Mouse (Mus musculus) midbrain, embryonic 13.5 days (tissue): Measurements from ENCODE around the gene Eif2b5. TPM values are rescaled to one million over a fixed set of nuclear protein-coding genes. Genes with fewer than 3 reads are reported as not detected.
A peak's percentile ranks its signal among the peaks of the same experiment; 100 is the strongest.

Source experiments
- ATAC-seq: fragments of 200-750 bp; cut with Nextera tagmentation; 2 replicates; pipeline ENCODE4 v1.8.0; 2017; ENCODE audit warnings: mild to moderate bottlenecking, moderate TSS enrichment, moderate library complexity
- H3K27ac ChIP-seq: fragments of 300-500 bp; sonication (generic); 2 replicates; pipeline ENCODE4 v1.5.1; 2015; ENCODE audit warnings: inconsistent platforms, mild to moderate bottlenecking, moderate library complexity
- H3K27me3 ChIP-seq: fragments of 300-500 bp; sonication (generic); 2 replicates; pipeline ENCODE4 v1.6.1; 2015; ENCODE audit warnings: mild to moderate bottlenecking, inconsistent platforms
- H3K36me3 ChIP-seq: fragments of 300-500 bp; sonication (generic); 2 replicates; pipeline ENCODE4 v1.6.1; 2015; ENCODE audit warnings: mild to moderate bottlenecking, inconsistent platforms
- H3K4me1 ChIP-seq: fragments of 300-500 bp; sonication (generic); replicated peaks from 2 replicates; pipeline ENCODE4 v1.6.1; 2015; ENCODE audit warnings: inconsistent platforms
- H3K4me2 ChIP-seq: fragments of 300-500 bp; sonication (generic); replicated peaks from 2 replicates; pipeline ENCODE4 v1.6.1; 2015; ENCODE audit warnings: moderate library complexity, mild to moderate bottlenecking, inconsistent platforms
- H3K4me3 ChIP-seq: fragments of 300-500 bp; sonication (generic); replicated peaks from 2 replicates; pipeline ENCODE4 v1.5.1; 2015; ENCODE audit warnings: mild to moderate bottlenecking, inconsistent platforms
- H3K9ac ChIP-seq: fragments of 300-500 bp; sonication (generic); replicated peaks from 2 replicates; pipeline ENCODE4 v1.6.1; 2015; ENCODE audit warnings: mild to moderate bottlenecking, inconsistent platforms
- H3K9me3 ChIP-seq: fragments of 300-500 bp; sonication (generic); 2 replicates; pipeline ENCODE4 v1.6.1; 2016; ENCODE audit warnings: mild to moderate bottlenecking, inconsistent platforms
- WGBS: fragments of 180-500 bp; shearing (Covaris S2); methylation state at CpG from one replicate; pipeline ENCODE4 v1.1.7; 2015; 5-methylcytosine and 5-hydroxymethylcytosine counted together
- polyA plus RNA-seq: library from polyadenylated mRNA; unstranded; fragments of >200 nt; fragmentation: Nextera tagmentation; extraction: Ambion mirVana; gene quantifications from 2 replicates; pipeline ENCODE4 v1.2.1, GENCODE M21; 2015

Eif2b5 gene
- polyA plus RNA-seq, 1 experiment from 2014 or later: 111 TPM

DNA sequence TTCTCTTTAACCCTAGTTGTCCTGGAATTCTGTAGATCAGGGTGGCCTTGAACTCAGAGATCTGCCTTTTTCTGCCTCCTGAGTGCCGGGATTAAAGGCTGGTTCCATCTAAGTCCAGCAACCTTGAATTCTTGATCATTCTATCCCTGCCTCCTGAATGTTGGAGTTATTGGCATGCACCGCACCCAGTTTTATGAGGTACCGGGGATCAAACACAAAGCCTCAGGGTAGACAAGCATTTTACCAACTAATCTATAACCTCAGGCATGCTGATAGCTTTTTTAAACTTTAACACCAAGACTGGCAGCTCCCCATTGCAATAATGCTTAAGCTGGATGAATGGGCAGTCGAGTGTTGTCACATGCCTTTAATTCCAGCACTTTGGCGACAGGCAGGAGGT is 48.8 kb downstream of the Eif2b5 start:
- H3K27me3 ChIP-seq: no peaks in the 10 kb centered on the region
- no peaks in the 10 kb centered on the region for H3K9me3 ChIP-seq
- H3K4me3 ChIP-seq: peak overlapping the region; percentile 77; the same call in 1 of the 2 replicates
- H3K36me3 ChIP-seq: peaks cover 57% of the 10 kb centered on the region
- peaks cover 18% of the 10 kb centered on the region for H3K4me1 ChIP-seq
- ATAC-seq: no peak
- 58% methylated on average over 5 of the region's 5 CpGs for WGBS
- no peak overlapping the region for H3K27ac ChIP-seq
- peak overlapping the region; percentile 80 for H3K4me2 ChIP-seq
- peak overlapping the region; percentile 65; the same call in 1 of the 2 replicates for H3K9ac ChIP-seq

DNA sequence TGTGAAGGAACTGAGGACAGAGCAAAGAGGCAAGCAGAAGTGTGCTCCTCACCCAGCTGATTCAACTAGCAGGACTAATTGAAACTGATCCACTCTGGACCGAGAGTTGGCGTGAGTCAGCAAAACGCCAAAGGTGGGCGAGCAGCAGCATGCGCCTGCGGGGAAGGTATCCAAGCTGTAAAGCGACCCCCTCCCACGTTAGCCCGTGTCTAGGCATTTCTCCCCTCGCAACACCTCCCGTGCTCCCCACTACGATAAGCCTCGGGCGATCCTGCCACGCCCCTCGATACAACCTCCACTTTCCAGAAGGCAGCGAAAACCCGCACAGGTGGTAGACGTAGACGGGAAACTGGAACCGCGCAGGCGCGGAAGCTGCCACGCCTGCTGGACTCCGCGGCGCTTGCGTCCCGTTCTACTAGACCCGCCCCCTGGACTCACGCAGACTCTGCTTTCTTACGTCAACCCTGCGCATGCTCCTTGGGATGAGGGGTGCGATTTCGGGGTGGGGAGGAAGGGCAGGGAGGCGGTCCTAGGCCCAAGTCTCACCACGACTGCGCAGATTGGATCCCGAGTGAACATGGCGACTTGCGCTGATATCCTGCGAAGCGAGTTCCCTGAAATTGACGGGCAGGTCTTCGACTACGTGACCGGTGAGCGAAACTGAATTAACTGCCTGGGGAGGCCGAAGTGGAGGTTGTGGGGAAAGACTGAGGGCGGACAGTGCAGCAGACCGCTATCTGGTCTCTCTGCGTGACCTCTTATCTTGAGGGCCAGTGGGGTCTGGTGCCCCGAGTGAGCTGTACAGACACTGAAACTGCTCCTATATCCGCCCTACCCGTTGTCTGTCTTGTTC is 49.7 kb downstream of the Eif2b5 start, which contains the start of gene Abcf3:
TSS of gene Abcf3 (plus strand) at position 482 of the 853 bp plus-strand sequence.
- Histone ChIP-seq H3K27me3 (no peaks in the 10 kb centered on the region), H3K27ac (peak within 1 kb of the TSS; percentile 53), H3K9ac (peak within 1 kb of the TSS; percentile 79), H3K36me3 (peaks cover 58% of the 10 kb centered on the region), H3K4me1 (peaks cover 18% of the 10 kb centered on the region), H3K9me3 (no peaks in the 10 kb centered on the region), H3K4me3 (peak within 1 kb of the TSS; percentile 77), H3K4me2 (peak within 1 kb of the TSS; percentile 80)
- under 1% methylated on average over 56 of the region's 56 CpGs for WGBS
- ATAC-seq: peak; percentile 99

DNA sequence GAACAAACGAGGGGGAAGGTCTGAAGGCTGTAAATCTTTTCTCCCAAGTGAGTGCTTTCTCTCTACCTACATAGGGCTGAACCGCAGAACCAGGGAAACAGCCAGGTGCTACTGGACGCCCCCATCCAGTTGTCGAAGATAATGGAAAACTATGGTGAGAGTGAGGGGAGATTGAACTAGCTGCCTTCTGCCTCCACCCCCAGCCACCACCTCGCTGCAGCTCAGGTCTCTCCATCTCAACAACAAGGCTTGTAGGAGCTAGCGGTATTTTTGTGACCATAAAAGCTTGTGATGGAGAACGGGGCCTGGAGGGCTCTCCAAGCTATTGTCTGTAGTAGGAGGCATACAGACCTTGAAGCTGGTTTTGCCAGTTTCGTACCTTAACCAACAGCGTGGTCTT is 50.5 kb downstream of the Eif2b5 start:
- Histone ChIP-seq H3K36me3 (peaks cover 58% of the 10 kb centered on the region), H3K27ac (no peak overlapping the region), H3K27me3 (no peaks in the 10 kb centered on the region), H3K9ac (peak overlapping the region; percentile 79), H3K4me3 (peak overlapping the region; percentile 77), H3K4me2 (peak overlapping the region; percentile 80), H3K9me3 (no peaks in the 10 kb centered on the region), H3K4me1 (peaks cover 18% of the 10 kb centered on the region)
- no peak for ATAC-seq
- 54% methylated on average over 9 of the region's 9 CpGs for whole genome bisulfite sequencing

DNA sequence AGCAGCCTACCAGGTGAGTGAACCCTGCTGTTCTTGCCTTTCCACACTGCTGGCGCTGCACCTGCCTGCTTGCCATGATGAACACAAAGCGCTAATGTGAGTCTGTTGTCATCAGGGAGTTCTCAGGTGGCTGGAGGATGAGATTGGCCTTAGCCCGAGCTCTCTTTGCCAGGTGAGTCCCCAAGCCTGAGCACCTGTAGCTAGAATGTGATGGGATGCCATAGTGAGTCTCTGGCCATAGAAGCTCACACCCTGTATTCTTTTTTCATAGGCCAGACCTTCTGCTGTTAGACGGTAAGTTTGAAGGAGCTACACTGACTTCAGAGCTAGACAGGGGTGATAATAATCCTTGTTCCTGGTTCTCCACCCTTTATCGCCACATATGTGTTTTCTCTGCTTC is 53.1 kb downstream of the Eif2b5 start:
- H3K27ac ChIP-seq: no peak overlapping the region
- H3K36me3 ChIP-seq: peaks cover 53% of the 10 kb centered on the region
- H3K4me3 ChIP-seq: no peak overlapping the region
- 93% methylated on average over 5 of the region's 5 CpGs for WGBS
- H3K27me3 ChIP-seq: no peaks in the 10 kb centered on the region
- H3K4me1 ChIP-seq: peaks cover 18% of the 10 kb centered on the region
- no peak overlapping the region for H3K4me2 ChIP-seq
- H3K9me3 ChIP-seq: no peaks in the 10 kb centered on the region
- no peak for ATAC-seq
- H3K9ac ChIP-seq: no peak overlapping the region

DNA sequence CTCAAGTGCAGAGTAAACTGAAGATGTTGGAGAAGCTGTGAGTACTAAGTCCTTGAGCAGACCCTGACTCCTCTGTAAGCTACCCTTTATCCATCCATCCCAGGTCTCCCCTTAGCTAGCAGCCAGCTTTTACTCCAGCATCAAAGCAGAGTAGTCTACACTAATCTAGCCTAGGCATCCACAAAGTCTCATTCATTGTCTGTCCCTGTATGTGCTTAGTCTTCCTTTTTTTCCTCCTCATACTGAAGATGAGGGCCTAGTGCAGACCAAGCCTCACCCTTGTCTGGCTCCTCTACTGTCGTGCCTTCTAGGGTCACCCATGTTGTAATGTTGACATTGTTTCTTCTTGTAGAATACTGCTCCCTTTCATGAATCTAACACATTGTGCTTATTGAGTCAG is 54.0 kb downstream of the Eif2b5 start:
- Histone ChIP-seq H3K4me3 (no peak overlapping the region), H3K27me3 (no peaks in the 10 kb centered on the region), H3K27ac (no peak overlapping the region), H3K4me1 (peaks cover 16% of the 10 kb centered on the region), H3K9ac (no peak overlapping the region), H3K4me2 (no peak overlapping the region), H3K9me3 (no peaks in the 10 kb centered on the region), H3K36me3 (peaks cover 60% of the 10 kb centered on the region)
- WGBS: 94% methylated on average over 1 of the region's 1 CpGs
- ATAC-seq: no peak

DNA sequence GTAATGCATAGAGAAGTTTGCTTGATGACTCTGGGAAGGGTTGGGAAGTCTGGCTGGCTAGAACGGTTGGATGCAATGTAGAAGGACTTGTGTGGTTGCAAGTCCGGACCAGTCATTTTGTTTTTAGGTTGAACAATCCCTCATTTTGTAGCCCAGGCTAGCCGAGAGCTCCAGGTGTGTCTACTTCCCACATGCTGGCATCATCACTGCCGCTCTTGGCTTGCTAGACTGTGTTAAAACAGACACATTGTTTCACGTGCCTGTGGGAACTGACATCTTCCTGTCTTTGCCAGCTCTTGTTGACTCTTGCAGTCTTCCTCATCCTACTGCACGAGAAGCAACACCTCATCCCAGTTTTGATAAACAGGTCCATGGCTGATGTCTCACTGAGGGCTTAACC is 56.4 kb downstream of the Eif2b5 start:
- Histone ChIP-seq H3K36me3 (peaks cover 83% of the 10 kb centered on the region), H3K9me3 (no peaks in the 10 kb centered on the region), H3K9ac (no peak overlapping the region), H3K4me3 (no peak overlapping the region), H3K27me3 (no peaks in the 10 kb centered on the region), H3K4me2 (no peak overlapping the region), H3K27ac (no peak overlapping the region), H3K4me1 (peaks cover under 1% of the 10 kb centered on the region; the same call in 1 of the 2 replicates)
- ATAC-seq: no peak
- 89% methylated on average over 6 of the region's 6 CpGs for WGBS

DNA sequence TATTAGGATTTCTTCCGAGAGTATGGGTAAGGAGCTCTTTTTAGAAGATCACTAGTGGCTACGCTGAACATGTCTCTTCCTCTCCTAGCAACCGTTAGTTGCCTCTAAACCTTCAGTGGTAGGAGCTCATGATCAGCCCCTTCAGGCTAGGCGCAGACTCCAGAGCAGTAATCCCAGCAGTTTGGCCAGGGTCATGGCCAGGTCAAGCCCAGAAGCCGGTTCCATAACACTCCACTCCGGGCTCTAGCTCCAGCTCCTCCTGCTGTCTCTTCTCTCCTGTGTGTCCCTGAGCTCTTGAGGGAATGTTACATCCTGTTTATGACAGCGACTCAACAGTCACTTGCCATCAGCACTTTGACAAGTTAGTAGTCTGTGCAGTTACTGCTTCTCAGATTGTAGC is 58.8 kb downstream of the Eif2b5 start:
- Histone ChIP-seq H3K9me3 (no peaks in the 10 kb centered on the region), H3K27ac (no peak overlapping the region), H3K9ac (no peak overlapping the region), H3K4me1 (no peaks in the 10 kb centered on the region), H3K36me3 (peaks cover 86% of the 10 kb centered on the region), H3K27me3 (no peaks in the 10 kb centered on the region), H3K4me2 (no peak overlapping the region), H3K4me3 (no peak overlapping the region)
- ATAC-seq: no peak
- 87% methylated on average over 7 of the region's 7 CpGs for WGBS

Other genes starting within 250 kb of the Eif2b5 start
- gene Parl, start 196.4 kb upstream of the Eif2b5 start, polyA plus RNA-seq: 81.1 and 88.7 TPM in 2 replicates
- not detected in 2 replicates for gene Cyp2ab1, start 173.4 kb upstream of the Eif2b5 start, polyA plus RNA-seq
- 141 and 150 TPM in 2 replicates for gene Abcc5, start 72.4 kb upstream of the Eif2b5 start, polyA plus RNA-seq
- 44.0 and 49.1 TPM in 2 replicates for gene Dvl3, start 18.2 kb downstream of the Eif2b5 start, polyA plus RNA-seq
- 1,112 and 1,165 TPM in 2 replicates for gene Ap2m1, start 36.7 kb downstream of the Eif2b5 start, polyA plus RNA-seq
- gene Abcf3, start 49.8 kb downstream of the Eif2b5 start, polyA plus RNA-seq: 77.6 and 79.4 TPM in 2 replicates
- 9.9 and 11.9 TPM in 2 replicates for gene Vwa5b2, start 90.7 kb downstream of the Eif2b5 start, polyA plus RNA-seq
- gene Eef1akmt4, start 112.8 kb downstream of the Eif2b5 start, polyA plus RNA-seq: 14.9 and 15.1 TPM in 2 replicates
- gene Gm49333, start 112.8 kb downstream of the Eif2b5 start, polyA plus RNA-seq: not detected in 2 replicates
- gene Alg3, start 112.9 kb downstream of the Eif2b5 start, polyA plus RNA-seq: 40.6 and 43.5 TPM in 2 replicates
- 15.1 and 17.6 TPM in 2 replicates for gene Camk2n2, start 122.5 kb downstream of the Eif2b5 start, polyA plus RNA-seq
- gene Ece2, start 131.0 kb downstream of the Eif2b5 start, polyA plus RNA-seq: 12.1 TPM in 2 replicates
- gene Psmd2, start 152.8 kb downstream of the Eif2b5 start, polyA plus RNA-seq: 380 and 394 TPM in 2 replicates
- 148 and 162 TPM in 2 replicates for gene Eif4g1, start 169.5 kb downstream of the Eif2b5 start, polyA plus RNA-seq
- 35.7 and 37.3 TPM in 2 replicates for gene Fam131a, start 194.4 kb downstream of the Eif2b5 start, polyA plus RNA-seq
- 86.3 and 87.9 TPM in 2 replicates for gene Polr2h, start 218.8 kb downstream of the Eif2b5 start, polyA plus RNA-seq
- 20.6 and 32.0 TPM in 2 replicates for gene Clcn2, start 218.9 kb downstream of the Eif2b5 start, polyA plus RNA-seq
- 3.8 and 4.3 TPM in 2 replicates for gene Chrd, start 234.3 kb downstream of the Eif2b5 start, polyA plus RNA-seq
- 0.71 and 1.4 TPM in 2 replicates for gene Thpo, start 235.7 kb downstream of the Eif2b5 start, polyA plus RNA-seq